Mouse (Mus musculus): ENCODE results near the gene Ppp1r27.

DNA sequence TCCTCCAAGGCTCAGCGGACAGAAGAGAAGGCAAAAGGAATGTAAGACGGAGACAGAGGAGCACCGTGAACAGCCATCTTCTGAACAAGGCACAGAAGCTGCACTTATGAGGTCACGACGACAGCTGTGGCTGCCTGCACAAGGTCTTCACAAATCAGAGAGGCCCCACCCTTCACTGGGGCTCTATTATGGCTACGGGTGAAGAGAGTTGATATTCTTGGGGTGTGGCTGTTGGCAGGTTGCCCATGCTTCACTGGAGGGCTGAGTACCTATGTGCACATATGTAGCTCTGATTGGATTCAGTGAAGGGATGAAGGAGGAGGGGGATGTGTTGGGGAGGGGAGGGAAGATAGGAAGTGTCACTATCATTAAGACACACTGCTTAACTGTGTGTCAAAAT, 32.4 kb downstream of the Ppp1r27 start:
- TF ChIP-seq CTCF (IDR thresholded peaks at IDR 0.05; ENCODE audit: borderline replicate concordance, extremely low read depth, insufficient read depth, insufficient read length): no peak
- no peak for TF ChIP-seq POLR2A (IDR thresholded peaks at IDR 0.05; ENCODE audit: borderline replicate concordance, extremely low read depth, insufficient read depth, insufficient read length, poor library complexity, severe bottlenecking)

Data from brain, embryonic 14.5 days (tissue).